Mouse (Mus musculus): Measurements from ENCODE around the gene Gatb. TPM values are rescaled to one million over a fixed set of nuclear protein-coding genes. Genes with fewer than 3 reads are reported as not detected.

Gatb gene
- polyA plus RNA-seq, 1 experiment, result 7.9 TPM

- DNase-seq (ENCODE audit: low spot score), result no peak
Measured at GRCm38 (mm10) chr3:85703141-85703882, 129.4 kb downstream of the Gatb start.

Other genes starting within 250 kb of the Gatb start
- 6.5 and 7.7 TPM in 2 replicates for gene Fam160a1, start 243.2 kb downstream of the Gatb start, polyA plus RNA-seq (2012; rRNA removed)

All from urinary bladder, adult 2 months (tissue).